Mouse (Mus musculus): ENCODE measurements around the gene Gm20604. TPM values are rescaled to one million over a fixed set of nuclear protein-coding genes. Genes with fewer than 3 reads are reported as not detected.
A peak's percentile ranks its signal among the peaks of the same experiment; 100 is the strongest.

The Gm20604 gene
- total RNA-seq, 1 experiment: 10.1 TPM

GRCm38 (mm10) chr12:102701691-102702207 lies 56.7 kb downstream of the Gm20604 start:
- Histone ChIP-seq H3K4me1 (ENCODE audit: control insufficient read depth in 2 of 2, insufficient read depth in 2 of 2, low read length in 2 of 2, poor library complexity in 1 of 2) (peaks cover 23 to 56% of the 10 kb centered on the region in 2 experiments), H3K4me3 (ENCODE audit: insufficient read depth in 1 of 2, low read depth in 1 of 2, low read length in 2 of 2, poor library complexity in 1 of 2, severe bottlenecking in 1 of 2) (peak overlapping the region in 1 of 2 experiments; percentile 92; a peak in 1 of 4 replicates), H3K27ac (ENCODE audit: insufficient read depth, low read depth, low read length, poor library complexity, severe bottlenecking) (no peak overlapping the region), H3K9me3 (ENCODE audit: control insufficient read depth, insufficient read depth, low read depth, low read length) (no peaks in the 10 kb centered on the region), H3K9ac (ENCODE audit: insufficient read depth, low read depth, low read length, poor library complexity, severe bottlenecking) (no peak overlapping the region; the same call in 1 of the 2 replicates), H3K36me3 (ENCODE audit: control insufficient read depth, insufficient read depth, low read length, poor library complexity, severe bottlenecking) (no peaks in the 10 kb centered on the region; the same call in 1 of the 2 replicates)
- in situ Hi-C loops (cut with MboI; ENCODE audit: low sequenced_read_pairs in 2 of 2, unreplicated experiment in 2 of 2): no loop called here
- DNase-seq (ENCODE audit: low read depth, low spot score): no peak
- TF ChIP-seq CHD2 (IDR thresholded peaks at IDR 0.05; ENCODE audit: low read depth, low read length): no peak
- TF ChIP-seq MAFK (IDR thresholded peaks at IDR 0.05; ENCODE audit: insufficient read depth, low read depth, low read length): no peak

DNA sequence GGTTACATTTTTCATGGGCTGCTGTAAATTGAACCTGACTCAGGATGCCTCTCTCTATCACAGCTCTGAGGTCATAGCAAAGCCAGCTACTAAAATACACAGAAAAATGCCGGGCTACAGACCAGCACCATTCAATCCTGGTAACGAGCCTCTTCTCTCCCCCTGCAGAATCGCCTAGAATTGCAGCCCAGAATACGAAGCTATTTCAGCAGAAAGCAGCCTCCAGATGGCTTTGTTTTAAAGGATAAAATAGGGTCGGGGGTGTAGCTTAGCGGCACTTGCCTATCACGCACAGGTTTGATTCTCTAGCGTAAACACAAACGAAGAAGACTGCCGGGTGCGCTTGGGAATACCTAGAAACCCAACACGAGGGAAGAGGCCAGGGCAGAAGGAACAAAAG lies 58.0 kb downstream of the Gm20604 start:
- no peak for DNase-seq (ENCODE audit: low read depth, low spot score)
- TF ChIP-seq MAFK (IDR thresholded peaks at IDR 0.05; ENCODE audit: insufficient read depth, low read depth, low read length): no peak
- no peak for TF ChIP-seq CHD2 (IDR thresholded peaks at IDR 0.05; ENCODE audit: low read depth, low read length)
- no peak for TF ChIP-seq ZNF384 (IDR thresholded peaks at IDR 0.05; ENCODE audit: low read depth, low read length)
- no peak for TF ChIP-seq HCFC1 (IDR thresholded peaks at IDR 0.05; ENCODE audit: borderline replicate concordance, insufficient read depth, low read length)
- TF ChIP-seq ZC3H11A (IDR thresholded peaks at IDR 0.05; ENCODE audit: borderline replicate concordance, low read depth, low read length): no peak
- H3K27ac ChIP-seq (ENCODE audit: insufficient read depth, low read depth, low read length, poor library complexity, severe bottlenecking): no peak overlapping the region

DNA sequence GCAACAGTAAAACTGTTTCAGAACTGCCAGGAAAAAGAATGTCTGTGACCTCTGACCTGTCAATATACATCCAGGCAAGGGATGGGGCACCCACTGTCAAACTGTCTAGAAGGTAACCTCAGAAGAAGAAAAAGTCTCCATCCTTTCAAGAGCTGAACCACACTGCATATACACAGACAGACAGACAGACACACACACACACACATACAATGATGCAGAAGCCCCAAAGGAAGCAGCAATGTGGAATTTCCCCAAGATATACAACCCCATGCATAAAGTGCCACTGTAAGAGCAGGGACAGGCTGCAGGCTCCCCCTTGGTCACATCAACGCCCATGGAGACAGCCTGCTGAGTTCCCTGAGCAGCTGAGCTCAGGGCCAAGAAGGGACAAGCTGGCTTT lies 59.3 kb downstream of the Gm20604 start:
- in situ Hi-C loops (cut with MboI; ENCODE audit: low sequenced_read_pairs in 2 of 2, unreplicated experiment in 2 of 2): no loop called here
- Histone ChIP-seq H3K4me3 (ENCODE audit: insufficient read depth in 1 of 2, low read depth in 1 of 2, low read length in 2 of 2, poor library complexity in 1 of 2, severe bottlenecking in 1 of 2) (no peak overlapping the region), H3K4me1 (ENCODE audit: control insufficient read depth in 2 of 2, insufficient read depth in 2 of 2, low read length in 2 of 2, poor library complexity in 1 of 2) (peaks cover 36 to 69% of the 10 kb centered on the region in 2 experiments), H3K27ac (ENCODE audit: insufficient read depth, low read depth, low read length, poor library complexity, severe bottlenecking) (no peak overlapping the region), H3K9ac (ENCODE audit: insufficient read depth, low read depth, low read length, poor library complexity, severe bottlenecking) (no peak overlapping the region), H3K9me3 (ENCODE audit: control insufficient read depth, insufficient read depth, low read depth, low read length) (no peaks in the 10 kb centered on the region), H3K36me3 (ENCODE audit: control insufficient read depth, insufficient read depth, low read length, poor library complexity, severe bottlenecking) (peaks cover 2% of the 10 kb centered on the region)
- no peak for DNase-seq (ENCODE audit: low read depth, low spot score)
- TF ChIP-seq ZC3H11A (IDR thresholded peaks at IDR 0.05; ENCODE audit: borderline replicate concordance, low read depth, low read length) (no peak), ZNF384 (IDR thresholded peaks at IDR 0.05; ENCODE audit: low read depth, low read length) (no peak), CHD2 (IDR thresholded peaks at IDR 0.05; ENCODE audit: low read depth, low read length) (no peak), MAFK (IDR thresholded peaks at IDR 0.05; ENCODE audit: insufficient read depth, low read depth, low read length) (no peak), HCFC1 (IDR thresholded peaks at IDR 0.05; ENCODE audit: borderline replicate concordance, insufficient read depth, low read length) (no peak)

More for the DNA sequence above, 58.0 kb downstream of the Gm20604 start:
- no peak overlapping the region for H3K4me3 ChIP-seq (ENCODE audit: insufficient read depth in 1 of 2, low read depth in 1 of 2, low read length in 2 of 2, poor library complexity in 1 of 2, severe bottlenecking in 1 of 2)
- H3K36me3 ChIP-seq (ENCODE audit: control insufficient read depth, insufficient read depth, low read length, poor library complexity, severe bottlenecking): peaks cover 2% of the 10 kb centered on the region
- peaks cover 32 to 61% of the 10 kb centered on the region in 2 experiments for H3K4me1 ChIP-seq (ENCODE audit: control insufficient read depth in 2 of 2, insufficient read depth in 2 of 2, low read length in 2 of 2, poor library complexity in 1 of 2)
- no peak overlapping the region for H3K9ac ChIP-seq (ENCODE audit: insufficient read depth, low read depth, low read length, poor library complexity, severe bottlenecking)
- no peaks in the 10 kb centered on the region for H3K9me3 ChIP-seq (ENCODE audit: control insufficient read depth, insufficient read depth, low read depth, low read length)
- in situ Hi-C loops (cut with MboI; ENCODE audit: low sequenced_read_pairs in 2 of 2, unreplicated experiment in 2 of 2): no loop called here

GRCm38 (mm10) chr12:102698089-102698684 lies 60.3 kb downstream of the Gm20604 start:
- DNase-seq (ENCODE audit: low read depth, low spot score): no peak
- no peaks in the 10 kb centered on the region for H3K9me3 ChIP-seq (ENCODE audit: control insufficient read depth, insufficient read depth, low read depth, low read length)
- H3K4me3 ChIP-seq (ENCODE audit: insufficient read depth in 1 of 2, low read depth in 1 of 2, low read length in 2 of 2, poor library complexity in 1 of 2, severe bottlenecking in 1 of 2): no peak overlapping the region
- no peak overlapping the region for H3K27ac ChIP-seq (ENCODE audit: insufficient read depth, low read depth, low read length, poor library complexity, severe bottlenecking)
- no peak overlapping the region for H3K9ac ChIP-seq (ENCODE audit: insufficient read depth, low read depth, low read length, poor library complexity, severe bottlenecking)
- TF ChIP-seq ZC3H11A (IDR thresholded peaks at IDR 0.05; ENCODE audit: borderline replicate concordance, low read depth, low read length) (no peak), ZNF384 (IDR thresholded peaks at IDR 0.05; ENCODE audit: low read depth, low read length) (no peak), MAFK (IDR thresholded peaks at IDR 0.05; ENCODE audit: insufficient read depth, low read depth, low read length) (no peak), CHD2 (IDR thresholded peaks at IDR 0.05; ENCODE audit: low read depth, low read length) (no peak), HCFC1 (IDR thresholded peaks at IDR 0.05; ENCODE audit: borderline replicate concordance, insufficient read depth, low read length) (no peak)
- in situ Hi-C loops (cut with MboI; ENCODE audit: low sequenced_read_pairs in 2 of 2, unreplicated experiment in 2 of 2): no loop called here
- H3K4me1 ChIP-seq (ENCODE audit: control insufficient read depth in 2 of 2, insufficient read depth in 2 of 2, low read length in 2 of 2, poor library complexity in 1 of 2): peaks cover 36 to 67% of the 10 kb centered on the region in 2 experiments
- H3K36me3 ChIP-seq (ENCODE audit: control insufficient read depth, insufficient read depth, low read length, poor library complexity, severe bottlenecking): peaks cover 2% of the 10 kb centered on the region
